Mouse (Mus musculus) left cerebral cortex, postnatal 14 days (tissue): ENCODE results near the gene Gm21983. TPM values are rescaled to one million over a fixed set of nuclear protein-coding genes. Genes with fewer than 3 reads are reported as not detected.

Experiments
- DNase-seq, 2 experiments: peaks; one replicate each; pipeline ENCODE4 v3.0.0; 2021 to 2022; ENCODE audit warnings: low spot score in 2 of 2, mixed read lengths in 1 of 2
- intact Hi-C: fragments of 180-260 bp; cut with DNase I; formaldehyde crosslinking; loops from one replicate; pipeline ENCODE4 v1.15.1; 2025
- total RNA-seq, 2 experiments: library from RNA; stranded (reverse); gene quantifications; 2 replicates each; pipeline ENCODE4 v1.2.3; 2021

Gene Gm21983
- total RNA-seq, 2 experiments from 2014 or later, result not detected

DNA sequence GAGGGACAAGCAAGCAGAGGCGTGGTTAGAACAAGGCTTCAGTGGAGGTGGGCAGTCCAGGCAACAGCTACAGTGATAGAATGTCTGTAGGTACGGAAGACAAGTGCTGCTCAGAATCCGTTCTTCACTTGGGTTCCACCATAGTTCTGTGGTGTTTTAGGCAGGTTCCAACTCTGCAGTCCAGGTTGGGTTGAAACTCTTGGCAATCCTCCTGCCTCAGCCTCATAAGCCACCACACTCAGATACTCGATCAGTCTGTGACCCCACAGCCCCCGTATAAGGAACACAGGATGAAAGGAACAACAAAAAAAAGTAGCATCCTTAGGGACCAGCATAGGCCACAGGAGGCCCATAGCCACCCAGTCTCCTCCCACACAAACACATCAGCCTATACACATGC, 11.5 kb upstream of the Gm21983 start:
- no peak for DNase-seq
- intact Hi-C loops, result no loop called here

GRCm38 (mm10) chr7:27189271-27189931, 8.5 kb upstream of the Gm21983 start:
- intact Hi-C loops, result no loop called here
- no peak for DNase-seq

GRCm38 (mm10) chr7:27185986-27186385, 5.1 kb upstream of the Gm21983 start:
- intact Hi-C loops, result no loop called here

GRCm38 (mm10) chr7:27184964-27185363, 4.1 kb upstream of the Gm21983 start:
- intact Hi-C loops, result no loop called here
- no peak for DNase-seq

More at GRCm38 (mm10) chr7:27185986-27186385, 5.1 kb upstream of the Gm21983 start:
- no peak for DNase-seq

- no peak for DNase-seq
- intact Hi-C loops, result no loop called here
These were observed 1.6 kb upstream of the Gm21983 start for GRCm38 (mm10) chr7:27182498-27182897.

GRCm38 (mm10) chr7:27180036-27180435, 850 bp downstream of the Gm21983 start:
- no peak for DNase-seq
- intact Hi-C loops, result no loop called here

GRCm38 (mm10) chr7:27179217-27179918, 1.5 kb downstream of the Gm21983 start:
- intact Hi-C loops, result no loop called here
- DNase-seq, result no peak

GRCm38 (mm10) chr7:27178324-27179216, 2.3 kb downstream of the Gm21983 start, which contains the start of gene Rab4b:
TSS of gene Rab4b (minus strand) at chr7:27178896.
- peak; percentile 100 for DNase-seq
- intact Hi-C loops, result no loop called here

DNA sequence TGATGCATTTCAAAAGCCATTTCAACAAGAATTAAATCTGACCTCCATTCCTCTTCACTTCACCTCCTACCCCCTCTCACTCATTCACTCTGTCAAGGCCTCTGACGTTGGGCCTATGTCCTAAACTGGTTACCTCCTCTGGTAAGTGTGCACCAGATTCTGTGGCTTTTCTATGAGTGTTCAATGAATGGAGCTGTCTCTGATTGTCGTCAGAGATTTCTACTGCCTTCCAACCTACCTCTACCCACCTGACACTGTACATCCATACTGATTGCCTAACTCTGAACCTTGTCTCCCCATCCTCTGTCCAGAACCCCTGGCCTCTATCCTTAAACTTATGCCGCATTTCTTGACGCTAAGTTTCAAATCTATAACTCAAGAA, 3.0 kb downstream of the Gm21983 start:
- DNase-seq, result no peak
- intact Hi-C loops, result no loop called here

- no peak for DNase-seq
- intact Hi-C loops, result no loop called here
These were observed 6.0 kb downstream of the Gm21983 start for GRCm38 (mm10) chr7:27174896-27175295.

DNA sequence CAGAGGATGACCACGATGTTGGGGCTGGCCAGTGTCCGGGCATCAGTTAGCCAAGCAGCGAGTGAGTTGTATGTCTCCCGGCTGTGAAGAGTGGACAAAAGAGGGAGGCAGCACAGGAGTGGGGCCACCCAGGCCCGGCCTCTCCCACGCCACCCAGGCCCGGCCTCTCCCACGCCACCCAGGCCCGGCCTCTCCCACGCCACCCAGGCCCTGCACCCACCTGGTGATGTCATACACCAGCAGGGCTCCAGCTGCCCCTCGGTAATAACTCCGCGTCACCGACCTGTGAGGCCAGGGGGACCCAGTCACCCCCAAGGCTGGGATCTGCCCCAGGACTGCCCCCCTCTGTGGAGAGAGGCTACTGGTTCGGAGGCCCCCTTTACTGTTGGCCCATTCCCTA, 6.4 kb downstream of the Gm21983 start:
- DNase-seq, result no peak
- intact Hi-C loops, result no loop called here

DNA sequence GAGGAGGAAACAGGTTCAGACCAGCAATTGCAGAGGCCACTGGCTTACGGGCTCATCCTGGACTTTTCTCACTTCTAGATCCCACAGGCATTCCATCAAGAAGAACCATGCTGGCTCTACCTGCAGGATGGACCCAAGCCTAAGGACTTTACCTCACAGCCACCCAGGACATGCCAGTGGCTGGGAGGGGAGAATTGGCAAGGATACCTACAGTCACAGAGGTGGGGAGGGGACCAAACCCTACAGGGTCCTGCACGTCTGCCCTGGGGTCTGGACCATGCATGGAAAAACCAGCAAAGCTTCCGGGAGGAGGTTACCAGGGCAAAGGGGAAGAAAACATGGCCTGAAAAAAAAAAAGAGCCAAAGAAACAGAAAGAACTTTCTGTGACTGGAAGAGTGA, 9.9 kb downstream of the Gm21983 start:
- intact Hi-C loops, result no loop called here
- DNase-seq, result no peak

- intact Hi-C loops, result no loop called here
These were observed 12.5 kb downstream of the Gm21983 start for GRCm38 (mm10) chr7:27168371-27168770.

DNA sequence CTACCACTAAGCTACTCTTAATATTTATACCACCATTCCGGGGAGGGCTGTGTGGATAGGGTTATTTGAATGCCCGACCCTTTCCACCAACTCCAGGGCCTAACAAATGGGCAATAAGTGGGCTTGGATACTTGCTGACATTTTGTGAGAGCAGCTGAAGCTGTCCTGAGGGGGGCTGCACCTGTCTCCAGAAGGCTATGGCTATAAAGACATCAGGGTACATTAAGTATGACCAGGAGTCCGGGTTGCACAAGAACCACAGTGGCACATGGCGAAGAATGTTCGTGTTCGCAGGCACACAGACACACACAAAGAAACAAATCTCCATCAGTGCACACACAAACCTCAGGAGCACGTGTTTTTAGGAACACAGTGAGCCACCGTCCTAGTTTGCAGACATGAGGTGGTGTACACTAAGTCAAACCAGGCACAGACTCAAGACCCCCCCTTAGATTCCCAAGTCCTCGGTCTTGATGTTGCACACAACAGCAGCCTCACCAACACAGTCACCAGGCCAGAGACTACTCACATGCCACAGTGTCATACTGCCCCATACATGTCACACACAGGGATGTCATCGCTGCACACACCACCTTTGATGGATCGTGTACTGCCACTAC, 13.3 kb downstream of the Gm21983 start:
- intact Hi-C loops, result no loop called here

More at GRCm38 (mm10) chr7:27168371-27168770, 12.5 kb downstream of the Gm21983 start:
- DNase-seq, result no peak

DNA sequence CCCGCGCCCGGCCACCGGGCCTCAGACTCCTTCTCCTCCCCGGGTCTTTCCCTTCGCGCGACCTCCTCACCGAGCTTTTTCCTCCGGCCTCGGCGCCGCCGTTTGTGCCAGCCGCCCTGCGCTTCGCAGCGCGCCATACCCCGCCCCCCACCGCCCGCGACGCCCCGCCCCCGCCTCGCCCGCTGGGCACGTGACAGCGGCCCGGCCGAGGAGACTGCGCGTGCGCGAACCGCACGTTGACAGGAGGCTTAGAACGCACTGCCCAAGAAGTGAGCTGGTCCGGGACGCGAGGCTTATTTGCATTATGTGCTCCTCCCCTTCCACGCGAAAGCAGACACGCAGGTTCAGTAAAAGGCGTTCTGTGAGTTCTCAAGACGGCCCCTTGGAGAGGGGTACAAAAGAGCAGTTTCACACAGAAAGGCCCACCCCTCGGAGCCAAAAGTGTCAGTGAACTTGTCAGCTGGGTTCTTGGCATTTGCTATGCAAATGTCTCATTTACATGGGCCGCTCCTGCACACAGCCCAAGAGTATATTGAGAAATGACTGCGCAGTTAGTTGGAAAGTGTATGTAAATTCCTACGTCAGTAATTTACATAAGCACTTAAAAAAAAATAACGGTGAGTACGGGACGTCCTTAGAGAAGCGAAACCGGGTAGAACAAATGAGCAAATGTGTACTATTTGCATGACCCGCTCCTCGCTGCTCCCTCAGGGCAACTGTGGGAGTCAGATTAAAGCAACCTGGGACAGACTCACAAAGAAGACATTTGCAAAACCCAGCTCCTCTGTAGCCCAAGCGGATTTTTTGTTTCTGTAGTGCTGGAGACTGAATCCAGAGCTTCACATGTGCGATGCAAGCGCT, 14.0 kb downstream of the Gm21983 start, which contains the start of gene Egln2:
Gene Egln2, minus strand, starts transcription at position 189 of the 861 bp plus-strand sequence.
- intact Hi-C loops, result no loop called here
- peak; percentile 96 for DNase-seq

More for the DNA sequence above, 13.3 kb downstream of the Gm21983 start:
- no peak for DNase-seq

- intact Hi-C loops, result no loop called here
- DNase-seq, result peak; percentile 72 to 74
These were observed 14.7 kb downstream of the Gm21983 start for GRCm38 (mm10) chr7:27166229-27166613.

DNA sequence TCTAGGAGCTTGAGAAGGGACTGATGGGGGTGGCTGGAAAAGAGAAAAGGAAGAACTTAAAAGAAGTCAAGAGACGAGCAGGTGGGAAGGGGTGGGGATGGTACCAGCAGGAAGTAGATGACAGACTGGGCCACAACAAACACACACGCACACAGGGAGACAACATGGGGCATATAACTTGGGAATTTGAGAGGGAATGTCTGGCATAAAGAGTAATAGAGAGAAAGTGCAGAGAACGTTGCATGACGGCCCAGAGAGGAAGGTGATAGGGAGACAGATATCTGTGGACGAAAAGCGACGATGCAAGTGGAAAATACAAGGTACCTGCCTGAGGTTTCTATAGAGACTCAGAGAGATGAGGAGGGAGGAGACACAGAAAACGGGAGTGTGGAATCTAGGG, 15.2 kb downstream of the Gm21983 start:
- no peak for DNase-seq
- intact Hi-C loops, result no loop called here

GRCm38 (mm10) chr7:27165007-27165655, 15.8 kb downstream of the Gm21983 start:
- no peak for DNase-seq

More at GRCm38 (mm10) chr7:27165007-27165655, 15.8 kb downstream of the Gm21983 start:
- intact Hi-C loops, result no loop called here
